Mouse (Mus musculus) urinary bladder, adult 2 months (tissue): ENCODE data around the gene Trmt2a. TPM values are rescaled to one million over a fixed set of nuclear protein-coding genes. Genes with fewer than 3 reads are reported as not detected.

Experiments used
- DNase-seq: peaks from one replicate; pipeline ENCODE4 v3.0.0; 2022; ENCODE audit warnings: low spot score
- polyA plus RNA-seq: library from polyadenylated mRNA; depleted of rRNA; stranded (reverse); fragments of >200 nt; gene quantifications from 2 replicates; pipeline ENCODE4 v1.2.3, GENCODE M21; 2012

Trmt2a gene
- polyA plus RNA-seq, 1 experiment = 55.6 TPM

GRCm38 (mm10) chr16:18231451-18231850 lies 17.0 kb upstream of the Trmt2a start:
- no peak for DNase-seq

- no peak for DNase-seq
Observed at GRCm38 (mm10) chr16:18233451-18233850, 15.0 kb upstream of the Trmt2a start.

GRCm38 (mm10) chr16:18233919-18234670 lies 14.4 kb upstream of the Trmt2a start:
- no peak for DNase-seq

- DNase-seq = peak; percentile 56
Observed at GRCm38 (mm10) chr16:18234671-18235388, 13.6 kb upstream of the Trmt2a start, which contains the start of gene Zdhhc8. Zdhhc8 (minus strand) TSS chr16:18235136.

- no peak for DNase-seq
Observed at GRCm38 (mm10) chr16:18235389-18236065, 13.0 kb upstream of the Trmt2a start.

GRCm38 (mm10) chr16:18236676-18237501 lies 11.6 kb upstream of the Trmt2a start:
- DNase-seq = no peak

- no peak for DNase-seq
Observed at GRCm38 (mm10) chr16:18241581-18241980, 6.9 kb upstream of the Trmt2a start.

- DNase-seq = no peak
Observed at GRCm38 (mm10) chr16:18247521-18248399, 719 bp upstream of the Trmt2a start.

- no peak for DNase-seq
Observed at GRCm38 (mm10) chr16:18249364-18249967, 987 bp downstream of the Trmt2a start.

GRCm38 (mm10) chr16:18250231-18250630 lies 1.8 kb downstream of the Trmt2a start:
- DNase-seq = no peak

- no peak for DNase-seq
Observed at GRCm38 (mm10) chr16:18250828-18251790, 2.6 kb downstream of the Trmt2a start.

GRCm38 (mm10) chr16:18252736-18253135 lies 4.3 kb downstream of the Trmt2a start:
- DNase-seq = no peak

- no peak for DNase-seq
Observed at GRCm38 (mm10) chr16:18253866-18254265, 5.4 kb downstream of the Trmt2a start.

GRCm38 (mm10) chr16:18258221-18258620 lies 9.7 kb downstream of the Trmt2a start, which contains the start of gene Gm49776:
Gm49776 (minus strand) TSS chr16:18258321.
- no peak for DNase-seq

GRCm38 (mm10) chr16:18265024-18265423 lies 16.5 kb downstream of the Trmt2a start:
- DNase-seq = no peak

GRCm38 (mm10) chr16:18268182-18268581 lies 19.7 kb downstream of the Trmt2a start:
- no peak for DNase-seq

GRCm38 (mm10) chr16:18275166-18275565 lies 26.7 kb downstream of the Trmt2a start:
- no peak for DNase-seq

GRCm38 (mm10) chr16:18288166-18288565 lies 39.7 kb downstream of the Trmt2a start:
- DNase-seq = no peak

GRCm38 (mm10) chr16:18288581-18289061 lies 40.1 kb downstream of the Trmt2a start:
- DNase-seq = no peak
